ENCODE assay signal across 9 mouse cellular contexts in the genomic region with DNA sequence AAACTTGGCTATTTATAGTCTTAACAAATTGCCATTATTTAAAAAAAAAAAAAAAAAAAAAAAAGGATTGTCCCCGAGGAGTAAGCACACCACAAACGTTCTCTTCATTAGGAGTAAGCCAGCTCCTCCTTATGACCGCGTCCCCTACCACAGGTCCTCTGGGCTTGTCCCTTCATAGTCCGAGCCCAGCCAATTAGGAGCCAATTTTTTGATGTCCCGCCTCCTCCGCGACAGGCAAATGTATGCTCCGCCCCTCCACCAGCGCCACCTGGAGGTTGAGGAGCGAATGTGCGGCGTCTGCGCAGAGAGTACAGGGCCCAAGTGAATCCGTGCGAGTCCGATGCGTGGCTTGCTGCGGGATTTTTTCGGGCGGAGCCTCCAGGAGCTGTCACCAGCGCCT. TPM values are rescaled to one million over a fixed set of nuclear protein-coding genes. Genes with fewer than 3 reads are reported as not detected.
DNase-seq lines count a peak whose midpoint lies in the region; ATAC-seq and TF ChIP-seq lines count a peak whose summit lies in the region.
"Had no signal": no experiment of that assay in that cellular context is flagged by ENCODE, and none has a peak within 500 bp of the region (broad histone marks: within the 10 kb centered on the region; RNA-seq: fewer than 3 reads in every experiment).

No protein-coding gene starts in this region.

- H3K36me3 ChIP-seq in embryonic facial prominence, embryonic 13.5 days, result no peaks in the 10 kb centered on the region
- H3K36me3 ChIP-seq in kidney, adult 2 months (ENCODE audit: control insufficient read depth, insufficient read depth, low read length), result no peaks in the 10 kb centered on the region
- no peaks in the 10 kb centered on the region for H3K36me3 ChIP-seq in limb, embryonic 11.5 days (ENCODE audit: control insufficient read depth, insufficient read depth, low read length)
- no peaks in the 10 kb centered on the region for H3K36me3 ChIP-seq in midbrain, embryonic 13.5 days
- H3K36me3 ChIP-seq in small intestine, adult 2 months (ENCODE audit: control insufficient read depth, insufficient read depth, low read length), result no peaks in the 10 kb centered on the region
- H3K36me3 ChIP-seq: G1E had no signal

- ATAC-seq in embryonic facial prominence, embryonic 13.5 days (ENCODE audit: insufficient number of reproducible peaks, insufficient read depth, low FRiP score, low TSS enrichment, low read depth), result 0 out of 2 replicates have a peak, but pooled peaks have one; percentile 39
- peak; percentile 74; the same call in 1 of the 2 replicates for ATAC-seq in limb, embryonic 11.5 days (ENCODE audit: insufficient number of reproducible peaks, low FRiP score, low TSS enrichment, low read depth)
- peak; percentile 94 for ATAC-seq in midbrain, embryonic 13.5 days

- H3K9me3 ChIP-seq in embryonic facial prominence, embryonic 13.5 days, result no peaks in the 10 kb centered on the region
- H3K9me3 ChIP-seq in limb, embryonic 11.5 days (ENCODE audit: control insufficient read depth, low read length), result no peaks in the 10 kb centered on the region
- no peaks in the 10 kb centered on the region for H3K9me3 ChIP-seq in midbrain, embryonic 13.5 days

- H3K27me3 ChIP-seq in embryonic facial prominence, embryonic 13.5 days, result no peaks in the 10 kb centered on the region
- no peaks in the 10 kb centered on the region for H3K27me3 ChIP-seq in kidney, adult 2 months (replicated peaks; ENCODE audit: control insufficient read depth, insufficient read depth, low read length)
- H3K27me3 ChIP-seq in limb, embryonic 11.5 days (ENCODE audit: control insufficient read depth, insufficient read depth, low read length), result no peaks in the 10 kb centered on the region
- peaks cover 11% of the 10 kb centered on the region; the same call in 1 of the 2 replicates for H3K27me3 ChIP-seq in midbrain, embryonic 13.5 days
- H3K27me3 ChIP-seq in small intestine, adult 2 months (ENCODE audit: control insufficient read depth, insufficient read depth, low read length), result no peaks in the 10 kb centered on the region

- TF ChIP-seq CTCF in kidney, adult 2 months (conservative IDR thresholded peaks at IDR 0.05; ENCODE audit: insufficient read depth, insufficient read length, low read depth, low read length), result peak; percentile 94
- TF ChIP-seq CTCF in small intestine, adult 2 months (IDR thresholded peaks at IDR 0.05; ENCODE audit: extremely low read depth, insufficient read length, insufficient replicate concordance, low read depth, low read length), result peak; percentile 95

- peak overlapping the region; percentile 68 for H3K4me2 ChIP-seq in embryonic facial prominence, embryonic 13.5 days
- H3K4me2 ChIP-seq in limb, embryonic 11.5 days (ENCODE audit: low read depth, severe bottlenecking), result peak overlapping the region; percentile 45
- H3K4me2 ChIP-seq in midbrain, embryonic 13.5 days (replicated peaks), result peak overlapping the region; percentile 57

- DNase-seq in 3T3-L1 (ENCODE audit: low read depth, low spot score), result peak; percentile 91
- DNase-seq in adrenal gland, postnatal 4 days (ENCODE audit: low spot score in 2 of 2), result peak; percentile 79 to 95
- DNase-seq in heart, adult 18-20 months, result peak; percentile 96 to 99
- DNase-seq in kidney, adult 2 months, result peak; percentile 97
- DNase-seq in limb, embryonic 11.5 days (ENCODE audit: low spot score), result peak; percentile 98

- peak overlapping the region; percentile 63 for H3K9ac ChIP-seq in embryonic facial prominence, embryonic 13.5 days
- H3K9ac ChIP-seq in limb, embryonic 11.5 days (ENCODE audit: low read length), result peak overlapping the region; percentile 51; the same call in 1 of the 2 replicates
- H3K9ac ChIP-seq in midbrain, embryonic 13.5 days (replicated peaks), result peak overlapping the region; percentile 52; the same call in 1 of the 2 replicates

- peak overlapping the region; percentile 37 for H3K4me3 ChIP-seq in embryonic facial prominence, embryonic 13.5 days
- peak overlapping the region; percentile 47 for H3K4me3 ChIP-seq in kidney, adult 2 months (ENCODE audit: insufficient read depth, low read depth, low read length)
- H3K4me3 ChIP-seq in limb, embryonic 11.5 days (ENCODE audit: low read depth, low read length), result peak overlapping the region; percentile 21
- H3K4me3 ChIP-seq in midbrain, embryonic 13.5 days (replicated peaks), result peak overlapping the region; percentile 32
- H3K4me3 ChIP-seq in small intestine, adult 2 months (ENCODE audit: low read depth, low read length), result peak overlapping the region; percentile 46

- WGBS in embryonic facial prominence, embryonic 13.5 days, result under 1% methylated on average over 22 of the region's 22 CpGs
- WGBS in kidney, adult 2 months, result 1% methylated on average over 22 of the region's 22 CpGs
- WGBS in limb, embryonic 11.5 days, result under 1% methylated on average over 22 of the region's 22 CpGs
- WGBS in midbrain, embryonic 13.5 days, result under 1% methylated on average over 22 of the region's 22 CpGs
- whole genome bisulfite sequencing in small intestine, adult 2 months, result under 1% methylated on average over 22 of the region's 22 CpGs

- TF ChIP-seq POLR2A in kidney, adult 2 months (IDR thresholded peaks at IDR 0.05; ENCODE audit: low read depth, low read length), result peak; percentile 15
- no peak for TF ChIP-seq POLR2A in small intestine, adult 2 months (IDR thresholded peaks at IDR 0.05; ENCODE audit: low read depth, low read length)

- no peak overlapping the region for H3K27ac ChIP-seq in embryonic facial prominence, embryonic 13.5 days
- H3K27ac ChIP-seq in kidney, adult 2 months (ENCODE audit: insufficient read depth, low read depth, low read length), result no peak overlapping the region
- no peak overlapping the region for H3K27ac ChIP-seq in limb, embryonic 11.5 days (replicated peaks; ENCODE audit: low read depth, low read length)
- H3K27ac ChIP-seq in midbrain, embryonic 13.5 days, result no peak overlapping the region
- H3K27ac ChIP-seq in small intestine, adult 2 months (ENCODE audit: insufficient read depth, low read depth, low read length), result no peak overlapping the region

- peaks cover 29% of the 10 kb centered on the region for H3K4me1 ChIP-seq in embryonic facial prominence, embryonic 13.5 days
- peaks cover 7% of the 10 kb centered on the region; the same call in 1 of the 2 replicates for H3K4me1 ChIP-seq in kidney, adult 2 months (ENCODE audit: control insufficient read depth, insufficient read depth, low read length)
- H3K4me1 ChIP-seq in limb, embryonic 11.5 days (ENCODE audit: control insufficient read depth, insufficient read depth, low read length), result peaks cover 21% of the 10 kb centered on the region
- H3K4me1 ChIP-seq in midbrain, embryonic 13.5 days (replicated peaks), result peaks cover 21% of the 10 kb centered on the region
- H3K4me1 ChIP-seq in small intestine, adult 2 months (ENCODE audit: control insufficient read depth, insufficient read depth, insufficient read length, low read length), result peaks cover 6% of the 10 kb centered on the region; the same call in 1 of the 2 replicates

RNA-seq across cellular contexts. Expression of gene Dnmt3a, which starts 14.1 kb away (rescaled TPM):
- total RNA-seq in adrenal gland, postnatal 4 days (2021), result 100 to 1,000 TPM; 124 to 136 TPM
- 168 and 180 TPM in 2 replicates for polyA plus RNA-seq in embryonic facial prominence, embryonic 13.5 days (2015; fragmentation: Nextera tagmentation; extraction: Ambion mirVana)
- total RNA-seq in heart, adult 18-20 months (2021), result 10 to 100 TPM; 38.8 to 42.4 TPM
- 11.8 and 12.9 TPM in 2 replicates for polyA plus RNA-seq in kidney, adult 2 months (2012; rRNA removed)
- polyA plus RNA-seq in limb, embryonic 11.5 days (2014; fragmentation: Nextera tagmentation; extraction: Ambion mirVana), result 158 and 179 TPM in 2 replicates
- 111 and 124 TPM in 2 replicates for polyA plus RNA-seq in midbrain, embryonic 13.5 days (2015; fragmentation: Nextera tagmentation; extraction: Ambion mirVana)
- 5.2 and 10.2 TPM in 2 replicates for polyA plus RNA-seq in small intestine, adult 2 months (2012; rRNA removed)

Comparison
In these comparisons a context has a peak if more than half of its experiments do, and no peak if none do; other contexts are left out.
1. ATAC-seq: peak in every context shown above with its lines; median percentile 94 in midbrain, embryonic 13.5 days; 74 in limb, embryonic 11.5 days; 39 in embryonic facial prominence, embryonic 13.5 days.